Mouse (Mus musculus) kidney, postnatal 4 days (tissue): ENCODE data around the gene Phykpl.
A peak's percentile ranks its signal among the peaks of the same experiment; 100 is the strongest.

Experiments used
- DNase-seq, 2 experiments: peaks; one replicate each; pipeline ENCODE4 v3.0.0; 2021; ENCODE audit warnings: mixed read lengths in 2 of 2

Gene Phykpl

GRCm38 (mm10) chr11:51584431-51585248 lies at the start of gene Phykpl:
Gene Phykpl, plus strand, starts transcription at chr11:51584757.
- DNase-seq, result peak; percentile 98 to 99

GRCm38 (mm10) chr11:51538388-51538787 lies 46.2 kb upstream of the Phykpl start:
- peak in 1 of 2 experiments; percentile 18 for DNase-seq

GRCm38 (mm10) chr11:51538919-51539758 lies 45.4 kb upstream of the Phykpl start:
- peak in 1 of 2 experiments; percentile 32 for DNase-seq

- peak; percentile 98 to 99 for DNase-seq
These were observed 44.7 kb upstream of the Phykpl start for GRCm38 (mm10) chr11:51539759-51540282.

- no peak for DNase-seq
These were observed 42.1 kb upstream of the Phykpl start for GRCm38 (mm10) chr11:51542424-51542823.

- DNase-seq, result no peak
These were observed 41.0 kb upstream of the Phykpl start for GRCm38 (mm10) chr11:51543487-51544050.

GRCm38 (mm10) chr11:51544413-51544812 lies 40.1 kb upstream of the Phykpl start:
- DNase-seq, result no peak

- DNase-seq, result peak in 1 of 2 experiments; percentile 22
These were observed 38.7 kb upstream of the Phykpl start for GRCm38 (mm10) chr11:51545811-51546210.

- DNase-seq, result peak; percentile 63 to 71
These were observed 33.3 kb upstream of the Phykpl start for GRCm38 (mm10) chr11:51551253-51551652.

GRCm38 (mm10) chr11:51552091-51552490 lies 32.5 kb upstream of the Phykpl start:
- DNase-seq, result no peak

GRCm38 (mm10) chr11:51554590-51554989 lies 30.0 kb upstream of the Phykpl start:
- no peak for DNase-seq

- DNase-seq, result no peak
These were observed 29.5 kb upstream of the Phykpl start for GRCm38 (mm10) chr11:51555066-51555465.

GRCm38 (mm10) chr11:51563276-51563675 lies 21.3 kb upstream of the Phykpl start:
- no peak for DNase-seq

GRCm38 (mm10) chr11:51565062-51565461 lies 19.5 kb upstream of the Phykpl start:
- DNase-seq, result peak; percentile 24 to 54

- DNase-seq, result no peak
These were observed 18.6 kb upstream of the Phykpl start for GRCm38 (mm10) chr11:51565951-51566350.

- no peak for DNase-seq
These were observed 15.8 kb upstream of the Phykpl start for GRCm38 (mm10) chr11:51568801-51569200.

GRCm38 (mm10) chr11:51576454-51576853 lies 8.1 kb upstream of the Phykpl start:
- DNase-seq, result no peak

- no peak for DNase-seq
These were observed 7.0 kb upstream of the Phykpl start for GRCm38 (mm10) chr11:51577587-51577986.

GRCm38 (mm10) chr11:51579024-51579423 lies 5.5 kb upstream of the Phykpl start:
- no peak for DNase-seq

GRCm38 (mm10) chr11:51582713-51583112 lies 1.8 kb upstream of the Phykpl start:
- peak; percentile 85 to 90 for DNase-seq

GRCm38 (mm10) chr11:51584057-51584430 lies 513 bp upstream of the Phykpl start:
- DNase-seq, result peak in 1 of 2 experiments; percentile 40

- peak; percentile 36 to 57 for DNase-seq
These were observed 1.2 kb downstream of the Phykpl start for GRCm38 (mm10) chr11:51585608-51586252.
